Mouse (Mus musculus) stomach, postnatal 0 days (tissue): ENCODE measurements at regions not wholly inside any gene's neighbourhood (a gene's known extent, or its start where the extent isn't known, plus 50 kb on each side); places are given as distances from the start of the nearest gene placed in this dataset.

ENCODE experiments used
- CTCF ChIP-seq: IDR thresholded peaks from 2 replicates; pipeline ENCODE4 v1.5.1; 2016; ENCODE audit warnings: antibody characterized with exemption, low read depth, mild to moderate bottlenecking, moderate library complexity
- EP300 ChIP-seq: optimal IDR thresholded peaks from 2 replicates; pipeline ENCODE3; 2016; ENCODE audit warnings: antibody characterized with exemption

- TF ChIP-seq CTCF (no peak), EP300 (no peak)
Measured at GRCm38 (mm10) chr7:70089121-70089520, 277.4 kb downstream of the Nr2f2 start.
